Mouse (Mus musculus): ENCODE data around the gene 4933407L21Rik. TPM values are rescaled to one million over a fixed set of nuclear protein-coding genes. Genes with fewer than 3 reads are reported as not detected.

4933407L21Rik gene
- polyA plus RNA-seq, 1 experiment from 2014 or later: 0.09 TPM

GRCm38 (mm10) chr1:85942318-85942717 is 14.0 kb downstream of the 4933407L21Rik start:
- Histone ChIP-seq H3K36me3 (ENCODE audit: control insufficient read depth, insufficient read depth) (no peaks in the 10 kb centered on the region), H3K4me2 (ENCODE audit: low read depth, low read length) (no peak overlapping the region), H3K4me3 (ENCODE audit: low read length) (no peak overlapping the region), H3K27ac (ENCODE audit: low read length) (no peak overlapping the region), H3K4me1 (ENCODE audit: control insufficient read depth, insufficient read depth, low read length) (no peaks in the 10 kb centered on the region), H3K9ac (ENCODE audit: low read length) (no peak overlapping the region), H3K27me3 (ENCODE audit: control insufficient read depth, insufficient read depth, low read length) (no peaks in the 10 kb centered on the region), H3K9me3 (replicated peaks; ENCODE audit: control insufficient read depth, low read length) (no peaks in the 10 kb centered on the region)
- 72% methylated on average over 8 of the region's 8 CpGs for WGBS
- ATAC-seq (replicated peaks; ENCODE audit: extremely low read depth, insufficient read depth, low FRiP score): no peak

- H3K27ac ChIP-seq (ENCODE audit: low read length): no peak overlapping the region
- no peaks in the 10 kb centered on the region for H3K36me3 ChIP-seq (ENCODE audit: control insufficient read depth, insufficient read depth)
- H3K4me3 ChIP-seq (ENCODE audit: low read length): no peak overlapping the region
- H3K9ac ChIP-seq (ENCODE audit: low read length): no peak overlapping the region
- 69% methylated on average over 2 of the region's 2 CpGs for WGBS
- no peaks in the 10 kb centered on the region for H3K27me3 ChIP-seq (ENCODE audit: control insufficient read depth, insufficient read depth, low read length)
- no peak for ATAC-seq (replicated peaks; ENCODE audit: extremely low read depth, insufficient read depth, low FRiP score)
- no peak overlapping the region for H3K4me2 ChIP-seq (ENCODE audit: low read depth, low read length)
- no peaks in the 10 kb centered on the region for H3K9me3 ChIP-seq (replicated peaks; ENCODE audit: control insufficient read depth, low read length)
- peaks cover 6% of the 10 kb centered on the region for H3K4me1 ChIP-seq (ENCODE audit: control insufficient read depth, insufficient read depth, low read length)
Observed at GRCm38 (mm10) chr1:85949085-85949684, 20.9 kb downstream of the 4933407L21Rik start.

GRCm38 (mm10) chr1:85955150-85955549 is 26.9 kb downstream of the 4933407L21Rik start:
- H3K9me3 ChIP-seq (replicated peaks; ENCODE audit: control insufficient read depth, low read length): no peaks in the 10 kb centered on the region
- no peak overlapping the region for H3K4me3 ChIP-seq (ENCODE audit: low read length)
- WGBS: 69% methylated on average over 3 of the region's 3 CpGs
- no peak overlapping the region for H3K4me2 ChIP-seq (ENCODE audit: low read depth, low read length)
- no peaks in the 10 kb centered on the region for H3K36me3 ChIP-seq (ENCODE audit: control insufficient read depth, insufficient read depth)
- H3K27ac ChIP-seq (ENCODE audit: low read length): no peak overlapping the region
- H3K4me1 ChIP-seq (ENCODE audit: control insufficient read depth, insufficient read depth, low read length): peaks cover 48% of the 10 kb centered on the region
- H3K27me3 ChIP-seq (ENCODE audit: control insufficient read depth, insufficient read depth, low read length): no peaks in the 10 kb centered on the region
- H3K9ac ChIP-seq (ENCODE audit: low read length): no peak overlapping the region
- ATAC-seq (replicated peaks; ENCODE audit: extremely low read depth, insufficient read depth, low FRiP score): no peak

GRCm38 (mm10) chr1:85957290-85957689 is 29.0 kb downstream of the 4933407L21Rik start:
- H3K4me2 ChIP-seq (ENCODE audit: low read depth, low read length): no peak overlapping the region
- no peak for ATAC-seq (replicated peaks; ENCODE audit: extremely low read depth, insufficient read depth, low FRiP score)
- no peaks in the 10 kb centered on the region for H3K9me3 ChIP-seq (replicated peaks; ENCODE audit: control insufficient read depth, low read length)
- H3K9ac ChIP-seq (ENCODE audit: low read length): no peak overlapping the region; the same call in 1 of the 2 replicates
- H3K27me3 ChIP-seq (ENCODE audit: control insufficient read depth, insufficient read depth, low read length): no peaks in the 10 kb centered on the region
- 40% methylated on average over 5 of the region's 5 CpGs for WGBS
- H3K4me1 ChIP-seq (ENCODE audit: control insufficient read depth, insufficient read depth, low read length): peaks cover 48% of the 10 kb centered on the region
- H3K4me3 ChIP-seq (ENCODE audit: low read length): no peak overlapping the region
- H3K27ac ChIP-seq (ENCODE audit: low read length): no peak overlapping the region
- no peaks in the 10 kb centered on the region for H3K36me3 ChIP-seq (ENCODE audit: control insufficient read depth, insufficient read depth)

- Histone ChIP-seq H3K4me1 (ENCODE audit: control insufficient read depth, insufficient read depth, low read length) (peaks cover 48% of the 10 kb centered on the region), H3K9me3 (replicated peaks; ENCODE audit: control insufficient read depth, low read length) (no peaks in the 10 kb centered on the region)
- peak; percentile 55; the same call in 1 of the 2 replicates for ATAC-seq (replicated peaks; ENCODE audit: extremely low read depth, insufficient read depth, low FRiP score)
Observed at GRCm38 (mm10) chr1:85957942-85958619, 29.8 kb downstream of the 4933407L21Rik start.

GRCm38 (mm10) chr1:85959129-85959888 is 31.0 kb downstream of the 4933407L21Rik start:
- peak overlapping the region; percentile 83 for H3K27ac ChIP-seq (ENCODE audit: low read length)
- H3K36me3 ChIP-seq (ENCODE audit: control insufficient read depth, insufficient read depth): no peaks in the 10 kb centered on the region
- ATAC-seq (replicated peaks; ENCODE audit: extremely low read depth, insufficient read depth, low FRiP score): no peak
- H3K4me3 ChIP-seq (ENCODE audit: low read length): no peak overlapping the region
- H3K9me3 ChIP-seq (replicated peaks; ENCODE audit: control insufficient read depth, low read length): no peaks in the 10 kb centered on the region
- H3K4me1 ChIP-seq (ENCODE audit: control insufficient read depth, insufficient read depth, low read length): peaks cover 42% of the 10 kb centered on the region
- 59% methylated on average over 6 of the region's 6 CpGs for WGBS
- H3K9ac ChIP-seq (ENCODE audit: low read length): no peak overlapping the region
- H3K4me2 ChIP-seq (ENCODE audit: low read depth, low read length): no peak overlapping the region
- H3K27me3 ChIP-seq (ENCODE audit: control insufficient read depth, insufficient read depth, low read length): no peaks in the 10 kb centered on the region

More at GRCm38 (mm10) chr1:85957942-85958619, 29.8 kb downstream of the 4933407L21Rik start:
- 0 out of 2 replicates have a peak overlapping the region, but pooled peaks have one; percentile 12 for H3K4me3 ChIP-seq (ENCODE audit: low read length)
- 0 out of 2 replicates have a peak overlapping the region, but pooled peaks have one; percentile 30 for H3K9ac ChIP-seq (ENCODE audit: low read length)
- WGBS: 42% methylated on average over 9 of the region's 9 CpGs
- peak overlapping the region; percentile 83 for H3K27ac ChIP-seq (ENCODE audit: low read length)
- H3K36me3 ChIP-seq (ENCODE audit: control insufficient read depth, insufficient read depth): no peaks in the 10 kb centered on the region
- H3K4me2 ChIP-seq (ENCODE audit: low read depth, low read length): peak overlapping the region; percentile 51
- H3K27me3 ChIP-seq (ENCODE audit: control insufficient read depth, insufficient read depth, low read length): no peaks in the 10 kb centered on the region

- Histone ChIP-seq H3K9ac (ENCODE audit: low read length) (no peak overlapping the region), H3K36me3 (ENCODE audit: control insufficient read depth, insufficient read depth) (no peaks in the 10 kb centered on the region), H3K27ac (ENCODE audit: low read length) (no peak overlapping the region), H3K4me1 (ENCODE audit: control insufficient read depth, insufficient read depth, low read length) (peaks cover 42% of the 10 kb centered on the region), H3K4me2 (ENCODE audit: low read depth, low read length) (no peak overlapping the region), H3K4me3 (ENCODE audit: low read length) (no peak overlapping the region), H3K9me3 (replicated peaks; ENCODE audit: control insufficient read depth, low read length) (no peaks in the 10 kb centered on the region), H3K27me3 (ENCODE audit: control insufficient read depth, insufficient read depth, low read length) (no peaks in the 10 kb centered on the region)
- no peak for ATAC-seq (replicated peaks; ENCODE audit: extremely low read depth, insufficient read depth, low FRiP score)
- 75% methylated on average over 2 of the region's 2 CpGs for WGBS
Observed at GRCm38 (mm10) chr1:85959889-85960276, 31.6 kb downstream of the 4933407L21Rik start.

GRCm38 (mm10) chr1:85960873-85961272 is 32.6 kb downstream of the 4933407L21Rik start, which contains the start of gene Gpr55:
TSS of gene Gpr55 (minus strand) at chr1:85961007.
- Histone ChIP-seq H3K4me2 (ENCODE audit: low read depth, low read length) (no peak within 1 kb of the TSS), H3K4me3 (ENCODE audit: low read length) (no peak within 1 kb of the TSS), H3K9me3 (replicated peaks; ENCODE audit: control insufficient read depth, low read length) (no peaks in the 10 kb centered on the region), H3K9ac (ENCODE audit: low read length) (no peak within 1 kb of the TSS), H3K27me3 (ENCODE audit: control insufficient read depth, insufficient read depth, low read length) (no peaks in the 10 kb centered on the region), H3K36me3 (ENCODE audit: control insufficient read depth, insufficient read depth) (no peaks in the 10 kb centered on the region), H3K4me1 (ENCODE audit: control insufficient read depth, insufficient read depth, low read length) (peaks cover 42% of the 10 kb centered on the region), H3K27ac (ENCODE audit: low read length) (no peak within 1 kb of the TSS)
- WGBS: 54% methylated on average over 5 of the region's 5 CpGs
- ATAC-seq (replicated peaks; ENCODE audit: extremely low read depth, insufficient read depth, low FRiP score): no peak

GRCm38 (mm10) chr1:85962081-85962480 is 33.8 kb downstream of the 4933407L21Rik start:
- no peak overlapping the region for H3K4me3 ChIP-seq (ENCODE audit: low read length)
- no peak overlapping the region for H3K9ac ChIP-seq (ENCODE audit: low read length)
- no peaks in the 10 kb centered on the region for H3K36me3 ChIP-seq (ENCODE audit: control insufficient read depth, insufficient read depth)
- ATAC-seq (replicated peaks; ENCODE audit: extremely low read depth, insufficient read depth, low FRiP score): no peak
- 53% methylated on average over 3 of the region's 3 CpGs for WGBS
- peaks cover 31% of the 10 kb centered on the region for H3K4me1 ChIP-seq (ENCODE audit: control insufficient read depth, insufficient read depth, low read length)
- no peaks in the 10 kb centered on the region for H3K9me3 ChIP-seq (replicated peaks; ENCODE audit: control insufficient read depth, low read length)
- H3K4me2 ChIP-seq (ENCODE audit: low read depth, low read length): no peak overlapping the region
- no peaks in the 10 kb centered on the region for H3K27me3 ChIP-seq (ENCODE audit: control insufficient read depth, insufficient read depth, low read length)
- H3K27ac ChIP-seq (ENCODE audit: low read length): no peak overlapping the region

Data from heart, embryonic 16.5 days (tissue).